Mouse (Mus musculus): ENCODE measurements around the gene Degs1. TPM values are rescaled to one million over a fixed set of nuclear protein-coding genes. Genes with fewer than 3 reads are reported as not detected.
"Not testable (repeated sequence)": the region's sequence is repeated elsewhere in the genome, so short reads cannot be mapped to it uniquely, and the experiment has no call there.

Degs1 gene
- total and polyA plus RNA-seq, 3 experiments, result 54.2 to 124 (median 117) TPM

DNA sequence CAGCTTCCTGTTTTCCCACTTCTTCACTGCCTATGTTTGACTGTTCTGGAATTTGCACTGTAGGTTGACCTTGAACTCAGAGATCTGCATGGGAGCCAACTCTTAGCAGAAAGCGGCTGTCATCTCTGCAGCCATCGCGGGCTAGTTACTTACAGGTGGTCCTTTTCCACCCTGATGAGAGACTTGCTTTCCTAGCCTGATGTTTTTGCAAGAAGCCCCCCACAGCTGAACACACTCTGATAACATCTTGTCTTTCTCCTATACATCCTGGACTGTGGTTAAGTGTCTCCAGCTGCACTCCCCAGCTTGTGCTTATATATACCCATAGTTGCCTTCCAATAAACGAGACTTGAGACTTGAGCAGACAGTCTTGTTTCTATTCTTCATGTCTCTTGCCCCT, 9.7 kb upstream of the Degs1 start:
- H3K4me1 ChIP-seq (ENCODE audit: control insufficient read depth in 1 of 2, insufficient read depth in 2 of 2), result peaks cover 0 to 4% of the 10 kb centered on the region in 2 experiments; a peak in 1 of 4 replicates
- dilution Hi-C loops (cut with MboI; ENCODE audit: extremely low pct_ligation_motif_present, extremely low pct_unique_long_range_greater_than_20kb, low sequenced_read_pairs) (no loop called here), in situ Hi-C loops (cut with MboI; ENCODE audit: low pct_ligation_motif_present, low pct_unique_long_range_greater_than_20kb, low sequenced_read_pairs) (no loop called here)
- no peak for DNase-seq (ENCODE audit: extremely low read depth)
- no peak overlapping the region for H3K4me3 ChIP-seq (replicated peaks in 1 of 3; ENCODE audit: low read depth in 2 of 3, low read length in 2 of 3, poor library complexity in 1 of 3)
- no peak overlapping the region for H3K4me2 ChIP-seq (ENCODE audit: insufficient read depth, low read depth, poor library complexity, severe bottlenecking)
- H3K9ac ChIP-seq (ENCODE audit: insufficient read depth, low read depth), result no peak overlapping the region
- H3K79me2 ChIP-seq (replicated peaks; ENCODE audit: control insufficient read depth, extremely low read depth, insufficient read depth, poor library complexity, severe bottlenecking), result no peaks in the 10 kb centered on the region
- no peak for TF ChIP-seq ZMIZ1 (IDR thresholded peaks at IDR 0.05; ENCODE audit: low read depth, low read length)
- TF ChIP-seq EP300 (IDR thresholded peaks at IDR 0.05; ENCODE audit: low read length), result no peak
- no peak for TF ChIP-seq TCF12 (IDR thresholded peaks at IDR 0.05; ENCODE audit: low read depth, low read length)
- no peak for TF ChIP-seq RAD21 (IDR thresholded peaks at IDR 0.05; ENCODE audit: low read depth, low read length)
- no peak for TF ChIP-seq USF2 (conservative IDR thresholded peaks at IDR 0.05; ENCODE audit: low read depth, low read length)
- no peak for TF ChIP-seq ZC3H11A (IDR thresholded peaks at IDR 0.05; ENCODE audit: low read depth, low read length)
- TF ChIP-seq MEF2A (IDR thresholded peaks at IDR 0.05; ENCODE audit: borderline replicate concordance, low read depth, low read length), result no peak
- no peak for TF ChIP-seq NRF1 (IDR thresholded peaks at IDR 0.05; ENCODE audit: low read depth, low read length)
- TF ChIP-seq USF1 (IDR thresholded peaks at IDR 0.05; ENCODE audit: low read depth, low read length), result no peak
- TF ChIP-seq IRF4 (IDR thresholded peaks at IDR 0.05; ENCODE audit: low read depth, low read length), result no peak
- no peak for TF ChIP-seq ZNF384 (IDR thresholded peaks at IDR 0.05; ENCODE audit: low read depth, low read length)
- TF ChIP-seq MYC (IDR thresholded peaks at IDR 0.05; ENCODE audit: low read depth, low read length), result no peak
- no peak for TF ChIP-seq UBTF (IDR thresholded peaks at IDR 0.05; ENCODE audit: low read depth, low read length)
- no peak for TF ChIP-seq MAX (IDR thresholded peaks at IDR 0.05; ENCODE audit: low read length)
- no peak for TF ChIP-seq KAT2A (IDR thresholded peaks at IDR 0.05; ENCODE audit: insufficient replicate concordance, low read length)
- TF ChIP-seq TBP (conservative IDR thresholded peaks at IDR 0.05; ENCODE audit: low read depth, low read length), result no peak
- TF ChIP-seq NELFE (IDR thresholded peaks at IDR 0.05; ENCODE audit: low read depth, low read length), result no peak
- TF ChIP-seq MAFK (IDR thresholded peaks at IDR 0.05; ENCODE audit: insufficient replicate concordance, low read length), result no peak
- TF ChIP-seq JUN (IDR thresholded peaks at IDR 0.05; ENCODE audit: insufficient read depth, low read depth, low read length), result no peak
- no peaks in the 10 kb centered on the region for H3K36me3 ChIP-seq (replicated peaks in 1 of 2; ENCODE audit: control insufficient read depth in 1 of 2, insufficient read depth in 1 of 2, low read length in 1 of 2)
- no peak overlapping the region for H3K27ac ChIP-seq (ENCODE audit: insufficient read depth, low read depth)
- H3K9me3 ChIP-seq (replicated peaks; ENCODE audit: low read length), result peaks cover 2% of the 10 kb centered on the region
- H3K27me3 ChIP-seq (replicated peaks), result no peaks in the 10 kb centered on the region

DNA sequence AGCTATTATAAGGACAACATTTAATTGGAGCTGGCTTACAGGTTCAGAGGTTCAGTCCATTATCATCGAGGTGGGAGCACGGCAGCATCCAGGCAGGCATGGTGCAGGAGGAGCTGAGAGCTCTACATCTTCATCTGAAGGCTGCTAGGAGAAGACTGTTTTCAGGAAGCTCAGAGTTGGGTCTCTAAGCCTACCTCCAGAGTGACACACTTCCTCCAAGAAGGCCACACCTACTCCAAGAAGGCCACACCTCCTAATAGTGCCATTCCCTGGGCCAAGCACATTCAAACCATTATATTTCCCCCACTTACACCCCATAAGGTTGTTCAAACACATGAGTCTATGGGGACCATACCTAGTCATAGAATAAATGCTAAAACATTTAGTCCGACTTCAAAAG, 8.1 kb upstream of the Degs1 start:
- H3K4me3 ChIP-seq (replicated peaks in 1 of 3; ENCODE audit: low read depth in 2 of 3, low read length in 2 of 3, poor library complexity in 1 of 3); in situ Hi-C loops (cut with MboI; ENCODE audit: low pct_ligation_motif_present, low pct_unique_long_range_greater_than_20kb, low sequenced_read_pairs): not testable (repeated sequence)

More for the DNA sequence above, 8.1 kb upstream of the Degs1 start:
- H3K9me3 ChIP-seq (replicated peaks; ENCODE audit: low read length); H3K4me1 ChIP-seq (ENCODE audit: control insufficient read depth in 1 of 2, insufficient read depth in 2 of 2); H3K4me2 ChIP-seq (ENCODE audit: insufficient read depth, low read depth, poor library complexity, severe bottlenecking); dilution Hi-C loops (cut with MboI; ENCODE audit: extremely low pct_ligation_motif_present, extremely low pct_unique_long_range_greater_than_20kb, low sequenced_read_pairs); H3K27ac ChIP-seq (ENCODE audit: insufficient read depth, low read depth); H3K36me3 ChIP-seq (replicated peaks in 1 of 2; ENCODE audit: control insufficient read depth in 1 of 2, insufficient read depth in 1 of 2, low read length in 1 of 2); DNase-seq (ENCODE audit: extremely low read depth); H3K79me2 ChIP-seq (replicated peaks; ENCODE audit: control insufficient read depth, extremely low read depth, insufficient read depth, poor library complexity, severe bottlenecking); H3K27me3 ChIP-seq (replicated peaks); H3K9ac ChIP-seq (ENCODE audit: insufficient read depth, low read depth): not testable (repeated sequence)
